Mouse (Mus musculus) limb, embryonic 14.5 days (tissue): ENCODE measurements at regions not wholly inside any gene's neighbourhood (a gene's known extent, or its start where the extent isn't known, plus 50 kb on each side); places are given as distances from the start of the nearest gene placed in this dataset.

Experiments used
- ATAC-seq: fragments of 200-750 bp; cut with Nextera tagmentation; 2 replicates; pipeline ENCODE4 v1.8.0; 2017; ENCODE audit warnings: low read depth, moderate number of reproducible peaks, moderate TSS enrichment; ENCODE audit not compliant: low FRiP score
- DNase-seq: peaks from one replicate; pipeline ENCODE4 v3.0.0-alpha.2; 2015; ENCODE audit warnings: low spot score
- H3K27ac ChIP-seq: fragments of 300-500 bp; sonication (generic); replicated peaks from 2 replicates; pipeline ENCODE4 v1.5.1; 2014; ENCODE audit warnings: low read depth, mild to moderate bottlenecking, low read length, moderate library complexity, mixed read lengths
- H3K27me3 ChIP-seq: fragments of 300-500 bp; sonication (generic); 2 replicates; pipeline ENCODE4 v1.6.1; 2014; ENCODE audit warnings: low read length, mixed read lengths; ENCODE audit not compliant: control insufficient read depth, insufficient read depth
- H3K36me3 ChIP-seq: fragments of 300-500 bp; sonication (generic); 2 replicates; pipeline ENCODE4 v1.6.1; 2014; ENCODE audit warnings: mild to moderate bottlenecking, low read length, moderate library complexity, mixed read lengths; ENCODE audit not compliant: control insufficient read depth, insufficient read depth
- H3K4me1 ChIP-seq: fragments of 300-500 bp; sonication (generic); 2 replicates; pipeline ENCODE4 v1.6.1; 2014; ENCODE audit warnings: antibody characterized with exemption, low read length, mixed read lengths; ENCODE audit not compliant: control insufficient read depth, insufficient read depth
- H3K4me2 ChIP-seq: fragments of 300-500 bp; sonication (generic); replicated peaks from 2 replicates; pipeline ENCODE4 v1.6.1; 2014; ENCODE audit warnings: low read depth, mild to moderate bottlenecking, low read length, moderate library complexity; ENCODE audit not compliant: severe bottlenecking
- H3K4me3 ChIP-seq: fragments of 300-500 bp; sonication (generic); replicated peaks from 2 replicates; pipeline ENCODE4 v1.5.1; 2014; ENCODE audit warnings: low read length
- H3K9ac ChIP-seq: fragments of 300-500 bp; sonication (generic); 2 replicates; pipeline ENCODE4 v1.6.1; 2014; ENCODE audit warnings: mild to moderate bottlenecking, low read depth, low read length, moderate library complexity; ENCODE audit not compliant: severe bottlenecking
- H3K9me3 ChIP-seq: fragments of 300-500 bp; sonication (generic); 2 replicates; pipeline ENCODE4 v1.6.1; 2016; ENCODE audit warnings: low read length; ENCODE audit not compliant: control insufficient read depth
- POLR2A ChIP-seq: fragments of 200-500 bp; IDR thresholded peaks from 2 replicates; pipeline ENCODE4 v1.8.0; 2012; ENCODE audit warnings: inconsistent platforms, mild to moderate bottlenecking, moderate library complexity, borderline replicate concordance; ENCODE audit not compliant: insufficient read depth, insufficient read length; ENCODE audit errors: extremely low read depth
- WGBS: fragments of 180-500 bp; shearing (Covaris S2); extraction: QIAGEN DNeasy Blood & Tissue Kit; methylation state at CpG from one replicate; pipeline ENCODE4 v1.1.7; 2014; 5-methylcytosine and 5-hydroxymethylcytosine counted together

DNA sequence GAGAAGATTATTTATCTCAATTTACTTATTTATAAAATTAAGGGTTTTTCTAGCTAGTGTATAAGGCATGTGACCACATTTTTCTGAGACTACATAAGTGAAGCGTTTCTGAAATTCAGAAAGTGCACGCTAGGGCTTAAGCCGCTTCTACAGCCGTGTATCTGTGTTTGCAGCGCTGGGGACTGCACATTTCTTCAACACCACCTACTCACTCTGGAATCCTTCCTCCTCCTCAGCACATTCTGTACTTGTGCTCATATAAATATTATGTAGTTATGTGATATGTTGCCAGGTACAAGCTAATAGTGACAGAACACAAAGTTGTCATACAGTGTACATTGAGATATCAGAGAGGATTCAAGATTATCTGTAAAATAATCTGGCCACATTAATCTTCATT is 251.0 kb upstream of the Slc30a5 start:
- DNase-seq (no peak), ATAC-seq (no peak)
- no peaks in the 10 kb centered on the region for H3K27me3 ChIP-seq
- no peak overlapping the region for H3K4me2 ChIP-seq
- no peak overlapping the region for H3K9ac ChIP-seq
- no peaks in the 10 kb centered on the region for H3K36me3 ChIP-seq
- no peak overlapping the region for H3K27ac ChIP-seq
- H3K4me1 ChIP-seq = no peaks in the 10 kb centered on the region
- no peak overlapping the region for H3K4me3 ChIP-seq
- WGBS = 94% methylated on average over 5 of the region's 5 CpGs
- TF ChIP-seq POLR2A = no peak
- no peaks in the 10 kb centered on the region for H3K9me3 ChIP-seq

DNA sequence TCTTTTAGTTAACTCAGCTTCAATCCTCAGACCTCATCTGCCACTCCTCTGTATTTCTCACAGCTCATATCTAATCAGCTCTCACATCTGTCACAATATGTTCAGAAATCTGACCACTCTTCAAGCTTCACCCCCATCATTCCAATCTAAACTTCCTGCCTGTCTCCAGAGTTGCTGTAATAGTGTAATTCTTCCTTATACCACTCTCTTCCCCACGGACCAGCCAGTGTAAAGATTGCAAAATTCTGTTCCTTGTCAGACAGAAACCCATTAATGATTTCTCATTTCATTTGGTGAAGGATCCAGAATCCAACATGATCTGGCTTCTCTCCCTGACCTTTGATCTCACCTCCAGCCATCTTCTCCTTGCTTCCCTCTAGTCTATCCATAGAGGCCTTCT is 250.2 kb upstream of the Slc30a5 start:
- no peak overlapping the region for H3K27ac ChIP-seq
- H3K9me3 ChIP-seq = no peaks in the 10 kb centered on the region
- H3K36me3 ChIP-seq = no peaks in the 10 kb centered on the region
- H3K4me2 ChIP-seq = no peak overlapping the region
- no peak overlapping the region for H3K9ac ChIP-seq
- no peak overlapping the region for H3K4me3 ChIP-seq
- H3K27me3 ChIP-seq = no peaks in the 10 kb centered on the region
- WGBS = 71% methylated on average over 1 of the region's 1 CpGs
- DNase-seq (no peak), ATAC-seq (no peak)
- no peaks in the 10 kb centered on the region for H3K4me1 ChIP-seq
- no peak for TF ChIP-seq POLR2A

DNA sequence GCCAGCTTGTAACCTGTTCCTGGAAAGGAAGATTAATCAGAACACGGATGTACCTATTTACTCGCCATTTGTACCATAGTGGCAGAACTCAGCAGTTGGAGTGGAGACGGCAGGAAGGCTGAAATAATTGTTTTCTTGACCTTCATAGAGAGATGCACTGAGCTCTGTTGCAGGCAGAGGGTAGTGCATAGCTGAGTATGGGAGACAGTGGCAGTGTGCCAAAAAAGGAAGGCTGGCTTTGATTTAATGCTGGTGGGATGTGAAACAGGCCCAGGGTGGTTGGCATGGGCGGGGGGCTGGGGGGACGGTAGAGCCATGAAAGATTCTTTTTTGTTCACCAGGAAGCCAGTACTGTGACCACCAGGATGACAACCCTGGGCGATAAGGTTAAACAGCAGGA is 235.3 kb upstream of the Slc30a5 start:
- Histone ChIP-seq H3K36me3 (no peaks in the 10 kb centered on the region), H3K4me3 (no peak overlapping the region), H3K27ac (no peak overlapping the region), H3K9ac (no peak overlapping the region), H3K9me3 (no peaks in the 10 kb centered on the region), H3K27me3 (no peaks in the 10 kb centered on the region), H3K4me1 (peaks cover 8% of the 10 kb centered on the region), H3K4me2 (no peak overlapping the region)
- 45% methylated on average over 6 of the region's 6 CpGs for WGBS
- no peak for TF ChIP-seq POLR2A
- DNase-seq (peak; percentile 66), ATAC-seq (peak; percentile 44; the same call in 1 of the 2 replicates)

DNA sequence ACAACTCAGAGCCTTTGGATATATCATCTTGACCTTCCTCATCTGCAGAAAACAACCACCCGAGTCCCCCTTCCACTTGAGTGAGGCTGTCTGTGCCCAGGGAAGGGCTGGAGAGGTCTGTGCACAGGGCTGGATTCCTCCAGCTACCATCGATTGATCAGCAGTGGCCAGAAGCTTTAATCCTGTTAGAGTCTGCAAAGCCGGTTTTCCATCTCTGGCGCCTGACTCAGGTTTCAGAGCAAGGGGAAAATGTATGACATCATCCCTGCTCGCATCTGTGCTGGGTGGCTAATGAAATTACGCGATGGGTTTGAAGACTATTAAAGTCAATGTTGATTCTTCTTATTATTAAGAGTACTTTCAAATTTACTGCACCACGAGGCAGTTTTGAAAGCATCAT is 229.4 kb upstream of the Slc30a5 start:
- DNase-seq (peak; percentile 70), ATAC-seq (peak; percentile 53; the same call in 1 of the 2 replicates)
- WGBS = 27% methylated on average over 8 of the region's 8 CpGs

DNA sequence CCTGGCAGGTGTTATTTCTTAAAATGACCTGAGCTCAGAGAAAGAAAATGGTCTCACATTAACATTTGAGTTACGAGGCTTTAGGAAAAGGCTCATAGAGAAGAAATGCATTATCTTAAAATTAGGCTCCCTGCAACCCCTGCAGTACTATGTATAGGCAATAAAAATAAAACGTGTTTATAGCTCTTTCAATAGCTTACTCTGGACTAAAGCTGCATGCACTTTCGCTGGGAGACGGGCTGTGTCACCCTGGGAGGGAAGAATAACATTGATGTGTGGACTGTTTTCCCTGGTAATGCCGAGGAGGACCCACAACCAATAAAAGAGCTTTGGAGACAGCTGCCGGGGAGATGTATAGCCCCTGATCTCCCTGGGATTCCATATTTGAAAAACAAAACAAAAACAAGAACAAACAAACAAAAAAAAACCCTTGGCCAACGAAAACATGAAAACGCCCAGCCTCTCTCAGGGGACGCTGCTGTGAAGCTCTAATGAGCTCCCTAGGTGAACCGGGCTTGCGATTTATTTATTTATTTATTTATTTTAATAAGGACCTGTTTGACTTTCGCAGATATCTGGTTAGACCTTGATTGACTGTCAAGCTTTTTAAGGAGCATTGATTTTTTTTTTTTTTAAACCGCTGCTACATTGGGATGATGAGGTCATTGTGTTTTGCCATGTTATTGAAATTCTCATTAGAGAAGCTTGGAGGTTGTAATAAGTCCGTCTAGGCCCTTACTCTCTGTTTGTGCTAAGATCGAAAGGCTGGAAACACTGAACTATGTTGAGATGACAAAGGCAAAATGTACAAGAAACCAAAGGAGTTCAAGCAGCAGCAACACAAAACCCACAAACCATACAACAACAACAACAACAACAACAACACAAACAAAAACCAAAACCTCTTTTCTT is 228.3 kb upstream of the Slc30a5 start:
- WGBS = 32% methylated on average over 15 of the region's 15 CpGs
- DNase-seq = peak; percentile 8
- no peak for ATAC-seq
- Histone ChIP-seq H3K9me3 (no peaks in the 10 kb centered on the region), H3K4me2 (no peak overlapping the region), H3K36me3 (no peaks in the 10 kb centered on the region), H3K4me3 (no peak overlapping the region), H3K9ac (no peak overlapping the region), H3K4me1 (peaks cover 13% of the 10 kb centered on the region), H3K27me3 (no peaks in the 10 kb centered on the region), H3K27ac (no peak overlapping the region)
- TF ChIP-seq POLR2A = no peak

More for the DNA sequence above, 229.4 kb upstream of the Slc30a5 start:
- no peak overlapping the region for H3K4me2 ChIP-seq
- no peak overlapping the region for H3K9ac ChIP-seq
- no peaks in the 10 kb centered on the region for H3K9me3 ChIP-seq
- H3K36me3 ChIP-seq = no peaks in the 10 kb centered on the region
- H3K4me3 ChIP-seq = no peak overlapping the region
- no peaks in the 10 kb centered on the region for H3K27me3 ChIP-seq
- no peak for TF ChIP-seq POLR2A
- H3K4me1 ChIP-seq = peaks cover 13% of the 10 kb centered on the region
- H3K27ac ChIP-seq = no peak overlapping the region

DNA sequence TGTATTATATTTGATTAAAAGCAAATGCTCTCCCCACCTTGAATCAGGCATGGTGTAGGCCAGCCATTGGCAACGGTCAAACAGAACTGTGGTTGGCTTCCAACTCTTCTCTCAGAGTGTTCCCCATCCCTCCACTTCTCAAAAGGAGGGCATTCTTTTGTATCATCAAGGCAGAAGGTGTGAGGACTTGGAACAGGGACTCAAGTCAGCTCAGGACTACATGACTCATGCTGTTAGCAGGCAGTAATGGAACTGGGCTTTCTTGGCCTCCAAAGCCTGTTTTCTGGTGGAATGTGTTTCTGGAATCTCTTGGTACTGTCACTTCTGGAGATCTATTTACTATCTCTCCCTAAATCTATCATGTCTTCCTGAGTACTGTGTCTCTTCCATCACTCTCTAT is 216.3 kb upstream of the Slc30a5 start:
- no peaks in the 10 kb centered on the region for H3K4me1 ChIP-seq
- no peak overlapping the region for H3K4me2 ChIP-seq
- ATAC-seq (no peak), DNase-seq (no peak)
- H3K27ac ChIP-seq = no peak overlapping the region
- H3K4me3 ChIP-seq = no peak overlapping the region
- H3K27me3 ChIP-seq = no peaks in the 10 kb centered on the region
- TF ChIP-seq POLR2A = no peak
- H3K9ac ChIP-seq = no peak overlapping the region
- no peaks in the 10 kb centered on the region for H3K36me3 ChIP-seq
- WGBS = 80% methylated on average over 1 of the region's 1 CpGs
- H3K9me3 ChIP-seq = no peaks in the 10 kb centered on the region
